Mouse (Mus musculus): Measurements from ENCODE around the gene Cdyl. TPM values are rescaled to one million over a fixed set of nuclear protein-coding genes. Genes with fewer than 3 reads are reported as not detected.

Cdyl gene
- polyA plus RNA-seq, 1 experiment: 2.8 TPM

GRCm38 (mm10) chr13:35686273-35686672 is 26.6 kb downstream of the Cdyl start:
- TF ChIP-seq POLR2A (IDR thresholded peaks at IDR 0.05; ENCODE audit: low read depth, low read length) (no peak), CTCF (conservative IDR thresholded peaks at IDR 0.05; ENCODE audit: insufficient read depth, insufficient read length, low read depth, low read length) (no peak)
- no peaks in the 10 kb centered on the region for H3K27me3 ChIP-seq (replicated peaks; ENCODE audit: control insufficient read depth, insufficient read depth, low read length)
- no peaks in the 10 kb centered on the region for H3K36me3 ChIP-seq (ENCODE audit: control insufficient read depth, insufficient read depth, low read length)
- no peaks in the 10 kb centered on the region for H3K4me1 ChIP-seq (ENCODE audit: control insufficient read depth, insufficient read depth, low read length)
- H3K4me3 ChIP-seq (ENCODE audit: insufficient read depth, low read depth, low read length): no peak overlapping the region
- no peak overlapping the region for H3K27ac ChIP-seq (ENCODE audit: insufficient read depth, low read depth, low read length)
- DNase-seq: peak; percentile 8
- 60% methylated on average over 8 of the region's 8 CpGs for WGBS

- Histone ChIP-seq H3K27me3 (replicated peaks; ENCODE audit: control insufficient read depth, insufficient read depth, low read length) (no peaks in the 10 kb centered on the region), H3K27ac (ENCODE audit: insufficient read depth, low read depth, low read length) (no peak overlapping the region)
- 84% methylated on average over 3 of the region's 3 CpGs for WGBS
Measured at GRCm38 (mm10) chr13:35689560-35689959, 29.9 kb downstream of the Cdyl start.

GRCm38 (mm10) chr13:35717658-35718057 is 58.0 kb downstream of the Cdyl start:
- Histone ChIP-seq H3K27me3 (replicated peaks; ENCODE audit: control insufficient read depth, insufficient read depth, low read length) (no peaks in the 10 kb centered on the region), H3K36me3 (ENCODE audit: control insufficient read depth, insufficient read depth, low read length) (no peaks in the 10 kb centered on the region), H3K4me1 (ENCODE audit: control insufficient read depth, insufficient read depth, low read length) (no peaks in the 10 kb centered on the region), H3K4me3 (ENCODE audit: insufficient read depth, low read depth, low read length) (no peak overlapping the region), H3K27ac (ENCODE audit: insufficient read depth, low read depth, low read length) (no peak overlapping the region)
- WGBS: 86% methylated on average over 4 of the region's 4 CpGs
- DNase-seq: no peak
- no peak for TF ChIP-seq POLR2A (IDR thresholded peaks at IDR 0.05; ENCODE audit: low read depth, low read length)
- no peak for TF ChIP-seq CTCF (conservative IDR thresholded peaks at IDR 0.05; ENCODE audit: insufficient read depth, insufficient read length, low read depth, low read length)

More at GRCm38 (mm10) chr13:35689560-35689959, 29.9 kb downstream of the Cdyl start:
- Histone ChIP-seq H3K36me3 (ENCODE audit: control insufficient read depth, insufficient read depth, low read length) (no peaks in the 10 kb centered on the region), H3K4me1 (ENCODE audit: control insufficient read depth, insufficient read depth, low read length) (no peaks in the 10 kb centered on the region), H3K4me3 (ENCODE audit: insufficient read depth, low read depth, low read length) (no peak overlapping the region)
- DNase-seq: no peak
- TF ChIP-seq POLR2A (IDR thresholded peaks at IDR 0.05; ENCODE audit: low read depth, low read length) (no peak), CTCF (conservative IDR thresholded peaks at IDR 0.05; ENCODE audit: insufficient read depth, insufficient read length, low read depth, low read length) (no peak)

GRCm38 (mm10) chr13:35719581-35719980 is 59.9 kb downstream of the Cdyl start:
- Histone ChIP-seq H3K27me3 (replicated peaks; ENCODE audit: control insufficient read depth, insufficient read depth, low read length) (no peaks in the 10 kb centered on the region), H3K4me1 (ENCODE audit: control insufficient read depth, insufficient read depth, low read length) (no peaks in the 10 kb centered on the region), H3K4me3 (ENCODE audit: insufficient read depth, low read depth, low read length) (no peak overlapping the region), H3K27ac (ENCODE audit: insufficient read depth, low read depth, low read length) (no peak overlapping the region), H3K36me3 (ENCODE audit: control insufficient read depth, insufficient read depth, low read length) (no peaks in the 10 kb centered on the region)
- WGBS: 80% methylated on average over 6 of the region's 6 CpGs
- DNase-seq: no peak
- no peak for TF ChIP-seq POLR2A (IDR thresholded peaks at IDR 0.05; ENCODE audit: low read depth, low read length)
- TF ChIP-seq CTCF (conservative IDR thresholded peaks at IDR 0.05; ENCODE audit: insufficient read depth, insufficient read length, low read depth, low read length): no peak

- Histone ChIP-seq H3K27me3 (replicated peaks; ENCODE audit: control insufficient read depth, insufficient read depth, low read length) (no peaks in the 10 kb centered on the region), H3K4me1 (ENCODE audit: control insufficient read depth, insufficient read depth, low read length) (no peaks in the 10 kb centered on the region), H3K27ac (ENCODE audit: insufficient read depth, low read depth, low read length) (no peak overlapping the region), H3K36me3 (ENCODE audit: control insufficient read depth, insufficient read depth, low read length) (no peaks in the 10 kb centered on the region), H3K4me3 (ENCODE audit: insufficient read depth, low read depth, low read length) (no peak overlapping the region)
- no peak for DNase-seq
- TF ChIP-seq CTCF (conservative IDR thresholded peaks at IDR 0.05; ENCODE audit: insufficient read depth, insufficient read length, low read depth, low read length): no peak
- TF ChIP-seq POLR2A (IDR thresholded peaks at IDR 0.05; ENCODE audit: low read depth, low read length): no peak
- 58% methylated on average over 1 of the region's 1 CpGs for WGBS
Measured at GRCm38 (mm10) chr13:35723073-35723472, 63.4 kb downstream of the Cdyl start.

GRCm38 (mm10) chr13:35726025-35726424 is 66.4 kb downstream of the Cdyl start:
- Histone ChIP-seq H3K36me3 (ENCODE audit: control insufficient read depth, insufficient read depth, low read length) (no peaks in the 10 kb centered on the region), H3K4me3 (ENCODE audit: insufficient read depth, low read depth, low read length) (no peak overlapping the region), H3K27ac (ENCODE audit: insufficient read depth, low read depth, low read length) (no peak overlapping the region), H3K4me1 (ENCODE audit: control insufficient read depth, insufficient read depth, low read length) (no peaks in the 10 kb centered on the region), H3K27me3 (replicated peaks; ENCODE audit: control insufficient read depth, insufficient read depth, low read length) (no peaks in the 10 kb centered on the region)
- TF ChIP-seq CTCF (conservative IDR thresholded peaks at IDR 0.05; ENCODE audit: insufficient read depth, insufficient read length, low read depth, low read length) (no peak), POLR2A (IDR thresholded peaks at IDR 0.05; ENCODE audit: low read depth, low read length) (no peak)
- 96% methylated on average over 3 of the region's 3 CpGs for WGBS
- no peak for DNase-seq

- WGBS: 88% methylated on average over 4 of the region's 4 CpGs
Measured at GRCm38 (mm10) chr13:35732131-35732530, 72.5 kb downstream of the Cdyl start.

More at GRCm38 (mm10) chr13:35732131-35732530, 72.5 kb downstream of the Cdyl start:
- TF ChIP-seq CTCF (conservative IDR thresholded peaks at IDR 0.05; ENCODE audit: insufficient read depth, insufficient read length, low read depth, low read length) (no peak), POLR2A (IDR thresholded peaks at IDR 0.05; ENCODE audit: low read depth, low read length) (no peak)
- Histone ChIP-seq H3K27ac (ENCODE audit: insufficient read depth, low read depth, low read length) (no peak overlapping the region), H3K4me3 (ENCODE audit: insufficient read depth, low read depth, low read length) (no peak overlapping the region), H3K27me3 (replicated peaks; ENCODE audit: control insufficient read depth, insufficient read depth, low read length) (no peaks in the 10 kb centered on the region), H3K4me1 (ENCODE audit: control insufficient read depth, insufficient read depth, low read length) (no peaks in the 10 kb centered on the region), H3K36me3 (ENCODE audit: control insufficient read depth, insufficient read depth, low read length) (no peaks in the 10 kb centered on the region)
- DNase-seq: no peak

All from kidney, adult 2 months (tissue).